Mouse (Mus musculus): ENCODE results near the gene Skap1.

The Skap1 gene

DNA sequence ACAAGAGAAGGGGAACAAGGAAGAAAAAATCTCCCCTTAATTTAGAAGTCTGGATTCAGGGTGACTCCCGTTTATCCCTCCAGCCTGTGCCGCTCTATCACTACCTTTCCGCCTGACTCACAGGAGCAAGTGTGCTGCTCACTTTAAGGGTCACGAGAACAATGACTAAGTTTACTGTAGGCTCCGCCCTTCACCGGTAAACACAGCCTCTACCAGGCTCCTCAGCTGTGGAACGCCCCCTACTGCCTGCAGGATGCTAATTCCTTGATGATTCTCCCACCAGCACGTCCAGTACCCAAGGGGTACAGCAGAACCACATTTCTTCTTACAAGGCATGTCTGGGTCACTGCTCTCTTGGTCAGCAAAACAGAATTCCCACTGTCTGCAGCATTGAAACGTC, 158.4 kb downstream of the Skap1 start:
- DNase-seq (ENCODE audit: low read depth, low spot score): peak; percentile 32

DNA sequence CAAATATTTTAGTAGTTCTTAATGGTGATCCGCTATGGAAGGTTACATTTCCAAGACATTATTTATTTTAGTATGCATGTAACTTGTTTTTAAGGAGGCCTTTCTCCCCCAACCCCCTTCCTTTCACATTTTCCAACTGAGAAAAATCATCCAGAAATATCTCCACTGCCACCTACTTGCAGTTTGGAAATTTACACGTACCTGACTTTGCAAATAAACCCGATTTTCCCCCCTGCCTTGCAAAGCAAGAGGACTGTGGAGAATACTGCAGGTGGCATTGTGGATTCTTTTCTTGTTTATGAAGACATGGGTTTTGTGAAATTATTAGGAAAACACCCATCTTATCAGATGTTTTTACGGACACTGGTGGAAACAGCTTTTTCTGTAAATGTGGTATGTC, 160.0 kb downstream of the Skap1 start:
- no peak for DNase-seq (ENCODE audit: low read depth, low spot score)

DNA sequence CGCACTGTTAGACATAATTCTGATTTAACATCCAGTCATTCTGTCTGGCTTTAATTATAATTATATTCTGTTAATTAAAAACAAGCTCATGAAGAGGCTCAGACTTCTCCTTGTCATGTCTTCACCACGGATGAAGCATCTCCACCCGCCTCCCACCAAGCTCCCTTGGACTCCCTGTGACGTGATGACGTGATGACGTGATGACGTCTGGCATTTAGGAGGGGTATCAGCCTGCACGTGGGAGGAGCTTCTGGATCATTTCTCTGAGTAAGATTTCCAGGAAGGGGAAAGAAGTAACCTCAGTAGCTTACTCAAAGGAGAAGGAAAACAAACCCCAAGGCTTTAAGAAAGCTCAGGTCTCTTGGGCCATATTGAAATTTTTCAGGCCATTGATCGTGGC, 165.4 kb downstream of the Skap1 start:
- no peak for DNase-seq (ENCODE audit: low read depth, low spot score)

DNA sequence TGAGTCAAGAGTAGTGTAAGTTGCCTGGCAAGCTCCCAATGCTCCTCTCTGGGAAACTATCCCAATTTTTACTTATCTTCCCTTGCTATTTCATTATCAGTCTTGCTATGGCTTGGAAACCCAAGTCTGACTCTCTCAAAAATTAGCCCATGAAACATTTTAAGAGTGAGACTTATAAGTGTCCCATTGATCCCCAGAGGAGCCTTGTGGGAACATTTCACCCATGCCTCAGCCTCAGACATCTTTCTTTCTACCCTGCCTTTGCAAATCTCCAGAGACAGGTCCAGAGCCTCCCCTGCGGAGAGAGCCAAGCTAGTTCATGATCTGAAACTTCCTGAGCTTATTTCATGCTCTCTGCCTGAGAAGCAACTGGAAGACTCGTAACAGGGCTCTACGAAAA, 167.1 kb downstream of the Skap1 start:
- no peak for DNase-seq (ENCODE audit: low read depth, low spot score)

DNA sequence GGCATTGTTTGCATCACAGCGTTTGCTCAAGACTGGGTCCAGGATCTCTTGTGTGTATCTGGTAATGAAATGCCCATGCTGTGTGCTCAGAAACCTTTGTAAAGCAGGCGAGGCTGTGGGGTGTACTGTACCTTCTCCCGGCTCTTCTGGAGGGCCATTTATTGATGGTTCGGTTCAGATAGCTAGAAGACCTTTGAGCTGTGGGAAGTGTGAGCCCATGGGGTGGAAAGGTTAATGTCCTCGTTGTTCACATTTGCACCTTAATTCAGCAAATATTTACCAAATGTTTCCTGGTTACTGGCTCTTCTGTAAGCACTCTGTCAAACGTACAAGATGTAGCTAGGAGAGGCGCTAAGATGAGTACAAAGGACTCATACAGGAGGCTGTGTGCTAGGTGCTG, 173.5 kb downstream of the Skap1 start:
- no peak for DNase-seq (ENCODE audit: low read depth, low spot score)

DNA sequence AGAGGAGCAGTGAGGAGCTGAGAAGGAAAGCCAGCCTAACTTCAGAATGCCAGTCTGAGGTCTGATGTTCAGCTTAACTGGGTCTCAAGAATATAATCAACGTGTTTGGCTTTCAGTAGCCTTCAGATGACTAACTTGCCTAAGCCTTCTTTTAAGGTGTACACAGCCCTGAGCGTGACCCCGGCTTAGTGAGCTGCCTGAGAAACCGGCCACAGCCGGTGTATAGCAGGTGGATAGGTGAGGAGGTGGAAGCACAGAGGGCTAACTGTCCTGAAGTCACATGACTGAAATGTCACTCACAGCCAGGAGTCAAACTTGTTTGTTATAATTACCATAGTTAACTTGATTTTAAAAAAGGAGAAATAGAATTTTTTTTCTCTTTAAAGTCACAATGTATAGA, 175.4 kb downstream of the Skap1 start:
- no peak for DNase-seq (ENCODE audit: low read depth, low spot score)

DNA sequence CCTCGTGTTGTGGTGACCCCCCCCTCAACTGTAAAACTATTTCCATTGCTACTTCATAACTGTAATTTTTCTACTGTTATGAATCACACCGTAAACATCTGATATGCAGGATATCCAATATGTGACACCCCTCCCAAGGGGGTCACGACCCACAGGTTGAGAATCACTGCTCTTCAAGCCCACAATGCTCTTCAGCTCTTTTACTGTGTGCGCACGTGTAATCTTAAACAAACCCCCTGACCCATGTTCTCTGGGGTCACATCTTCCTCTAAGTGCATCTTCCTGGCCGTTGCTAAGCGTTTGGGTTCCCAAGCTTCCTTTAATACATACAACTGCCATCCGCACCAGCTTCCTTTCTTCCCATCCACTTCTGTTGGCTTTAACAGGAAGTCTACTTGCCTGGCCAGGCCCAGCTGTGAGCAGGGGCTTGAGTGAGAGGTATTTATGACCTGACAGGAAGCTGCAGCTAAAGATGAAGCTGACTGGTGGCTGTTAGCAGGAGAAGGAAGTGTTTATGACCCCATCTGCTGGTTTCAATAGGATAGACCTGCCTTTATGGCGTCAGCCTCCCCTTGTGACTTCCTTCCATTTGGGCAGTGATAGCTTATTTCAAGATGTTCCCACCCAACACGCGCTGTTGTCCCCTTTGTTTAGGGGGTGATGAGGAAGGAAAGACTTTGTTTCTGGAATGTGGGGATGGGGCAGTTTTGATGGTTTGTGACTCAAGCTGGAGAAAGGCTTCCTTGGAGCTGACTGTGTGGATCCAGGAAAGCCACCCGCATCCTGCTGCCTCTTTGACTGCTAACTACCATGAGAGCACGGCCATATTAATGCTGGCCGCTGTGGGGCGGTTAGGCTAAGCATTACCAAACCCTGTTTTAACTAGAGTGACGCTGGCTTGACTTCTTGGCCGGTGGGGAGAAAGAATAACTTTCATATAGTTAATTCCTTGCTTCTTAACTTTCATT, 178.1 kb downstream of the Skap1 start:
- DNase-seq (ENCODE audit: low read depth, low spot score): no peak

DNA sequence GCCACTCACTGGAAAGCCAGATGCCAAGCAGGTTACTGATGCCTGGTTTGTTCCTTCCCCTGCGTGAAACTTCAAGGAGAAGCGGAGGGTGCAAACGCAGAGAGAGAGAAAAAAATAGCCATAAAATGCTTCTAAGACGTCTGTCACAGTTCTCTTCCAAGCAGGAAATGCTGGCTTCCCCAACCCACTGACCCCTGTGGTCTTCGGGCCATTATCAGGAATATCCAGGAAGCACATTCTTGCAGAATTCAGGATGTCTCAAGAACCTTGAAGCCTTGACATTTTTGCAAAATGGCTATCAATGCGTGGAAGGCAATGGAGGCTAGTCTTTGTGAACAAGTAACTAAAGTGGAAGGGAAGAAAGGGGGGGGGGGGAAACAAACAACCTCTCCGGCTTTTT, 180.6 kb downstream of the Skap1 start:
- DNase-seq (ENCODE audit: low read depth, low spot score): no peak

DNA sequence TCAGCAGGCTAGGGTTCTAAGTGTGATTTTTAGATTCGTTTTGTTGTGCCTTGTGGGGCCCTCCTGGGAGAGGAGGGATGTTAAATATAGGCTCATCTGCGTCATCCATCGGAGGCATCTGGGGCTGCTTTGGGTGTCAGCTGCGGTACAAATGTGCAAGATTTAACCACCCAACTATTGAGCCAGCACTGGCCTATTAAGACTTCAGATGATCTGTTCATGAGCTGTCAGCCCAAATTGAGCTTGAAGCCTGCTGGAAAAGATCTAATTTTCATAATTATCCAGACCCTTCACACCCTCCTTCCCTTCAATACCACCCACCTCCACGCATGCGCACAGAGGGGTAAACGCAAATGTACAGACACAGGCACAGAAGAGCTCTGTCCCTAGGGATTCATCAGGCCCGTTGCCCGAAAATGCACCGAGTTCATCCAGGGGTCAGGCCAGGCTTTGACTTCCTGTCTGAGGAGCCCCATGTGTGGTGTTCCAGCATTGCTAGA, 181.2 kb downstream of the Skap1 start:
- DNase-seq (ENCODE audit: low read depth, low spot score): no peak

DNA sequence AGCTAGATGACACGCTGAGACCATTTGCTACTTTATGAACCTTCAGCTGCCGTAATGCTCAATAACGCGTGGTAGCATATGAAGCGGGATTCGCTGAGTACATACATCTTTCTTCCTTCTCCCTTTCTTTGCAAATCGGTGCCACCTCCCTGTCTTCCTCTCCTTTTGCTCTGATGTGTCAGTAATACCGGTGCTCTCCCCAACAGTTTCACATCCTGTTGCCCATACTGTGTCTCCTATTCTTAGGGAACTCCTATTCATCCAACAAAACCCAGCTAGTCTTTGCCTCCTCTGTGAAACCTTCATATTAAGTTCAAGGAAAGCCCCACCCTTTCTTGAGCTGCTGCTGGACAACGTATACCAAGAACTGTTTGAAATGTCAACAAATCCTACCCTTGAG, 187.5 kb downstream of the Skap1 start:
- no peak for DNase-seq (ENCODE audit: low read depth, low spot score)

DNA sequence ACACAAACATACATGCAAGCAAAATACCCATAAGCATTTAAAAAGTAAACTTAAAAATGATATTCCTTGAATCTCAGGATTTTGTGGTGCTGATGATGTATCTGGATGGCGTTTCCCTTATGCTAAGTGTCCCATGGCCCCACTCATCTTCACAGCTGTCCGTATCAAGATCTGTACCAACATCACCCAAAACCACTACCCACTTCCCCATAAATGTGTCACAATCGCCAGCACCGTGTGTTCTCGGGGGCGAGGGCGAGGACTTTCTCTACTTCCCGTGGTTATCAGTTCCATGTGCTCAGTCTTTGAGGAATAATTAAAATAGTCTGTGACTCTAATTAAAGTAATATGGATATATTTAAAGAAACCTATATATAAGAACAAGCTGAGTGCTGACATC, 189.5 kb downstream of the Skap1 start:
- no peak for DNase-seq (ENCODE audit: low read depth, low spot score)

DNA sequence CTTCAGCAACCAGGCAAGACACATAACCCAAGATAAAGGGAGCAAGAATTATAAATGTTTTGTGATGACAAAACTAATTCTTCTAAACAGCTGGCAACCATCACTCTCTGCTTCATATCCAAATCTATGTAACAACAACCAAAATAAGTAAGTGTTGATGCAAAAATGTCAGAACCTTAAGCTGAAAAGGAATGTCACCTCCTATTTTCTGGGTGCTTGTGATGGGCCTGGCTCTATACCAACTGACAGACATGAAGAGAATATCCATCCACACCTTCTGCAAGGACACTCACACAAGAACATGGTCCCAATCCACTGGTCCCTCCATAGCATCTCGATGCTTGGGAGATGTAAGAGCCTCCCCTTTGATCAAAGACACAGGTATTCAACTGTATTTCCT, 194.0 kb downstream of the Skap1 start:
- no peak for DNase-seq (ENCODE audit: low read depth, low spot score)

DNA sequence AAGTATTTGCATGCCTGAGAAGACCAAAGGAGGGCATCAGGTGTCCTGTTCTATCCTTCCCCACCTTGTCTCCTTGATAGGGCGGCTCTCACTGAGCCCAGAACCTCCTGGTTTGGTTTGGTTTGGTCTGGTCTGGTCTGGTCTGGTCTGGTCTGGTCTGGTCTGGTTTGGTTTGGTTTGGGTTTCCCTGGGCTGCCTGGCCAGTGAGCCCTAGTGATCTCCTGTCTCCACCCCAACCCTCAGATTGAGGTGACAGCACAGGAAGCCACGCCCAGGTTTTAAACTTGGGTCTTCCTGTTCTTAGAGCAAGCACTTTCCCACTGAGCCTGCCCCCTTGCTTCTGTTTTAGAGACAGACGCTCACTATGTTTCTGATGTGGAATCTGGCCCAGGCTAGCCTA, 202.5 kb downstream of the Skap1 start:
- DNase-seq (ENCODE audit: low read depth, low spot score): peak; percentile 76

DNA sequence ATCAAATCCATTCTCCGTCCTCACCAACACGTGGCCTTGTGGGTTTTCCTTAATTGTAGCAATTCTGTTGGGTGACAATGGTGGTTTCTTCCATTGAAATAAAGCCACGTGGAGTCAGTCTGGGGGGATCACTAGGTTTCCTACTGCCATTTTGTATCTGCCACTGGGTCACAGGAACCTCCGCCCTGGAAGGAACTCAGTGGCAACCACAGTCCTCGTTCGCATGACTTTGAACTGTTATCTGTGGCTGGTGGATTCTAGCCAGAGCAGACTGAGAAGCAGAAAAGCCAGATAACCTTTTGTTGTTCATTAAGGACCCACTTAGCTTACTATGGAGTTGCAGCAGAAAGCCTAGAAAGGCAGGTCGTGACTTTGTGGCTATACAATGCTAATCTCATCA, 204.0 kb downstream of the Skap1 start:
- peak; percentile 20 for DNase-seq (ENCODE audit: low read depth, low spot score)

DNA sequence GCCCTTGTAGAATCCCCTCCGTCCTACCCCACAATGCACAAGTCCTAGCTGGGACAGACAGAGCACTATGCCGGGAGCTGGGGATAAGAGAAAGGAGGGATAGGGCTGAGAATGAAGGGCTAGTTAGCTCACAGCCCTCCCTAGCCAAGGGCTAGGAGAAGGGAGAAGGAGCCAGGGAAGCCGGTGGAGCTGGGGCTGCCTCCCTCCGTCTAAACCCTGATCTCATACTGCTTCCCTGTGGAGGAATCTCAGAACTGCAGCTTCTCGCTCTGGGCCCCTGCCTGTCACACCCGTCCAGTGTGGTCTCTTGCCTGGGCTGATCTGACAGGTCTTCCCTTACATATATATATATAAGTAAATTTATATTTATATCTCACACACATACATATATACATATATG, 209.4 kb downstream of the Skap1 start:
- DNase-seq (ENCODE audit: low read depth, low spot score): no peak

DNA sequence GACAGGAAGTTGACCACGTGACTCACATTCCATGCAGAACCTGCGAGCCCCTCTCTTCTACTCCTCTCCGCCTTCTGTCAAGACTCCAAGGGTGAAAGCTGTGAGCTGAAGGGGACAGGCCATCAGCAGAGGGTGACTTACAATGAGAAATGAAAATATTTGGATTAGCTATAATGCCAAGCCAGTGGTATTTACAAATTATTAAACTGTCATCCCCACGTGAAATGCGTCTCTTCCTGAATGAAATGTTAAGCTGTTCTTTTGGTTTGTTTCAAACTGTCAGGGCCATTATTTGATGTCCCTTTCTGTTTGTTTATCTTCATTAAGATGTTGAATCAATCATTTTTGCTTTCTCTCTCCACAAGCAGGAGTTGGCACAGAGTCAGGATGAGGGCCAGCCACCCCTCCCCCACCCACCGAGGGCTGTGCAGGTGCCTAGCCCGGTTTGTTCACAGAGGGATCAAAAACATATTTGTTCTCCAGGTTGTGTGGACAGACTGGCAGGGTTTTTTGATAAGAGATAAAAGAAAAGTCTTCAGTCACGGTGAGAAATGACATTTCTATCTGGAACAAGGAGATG, 210.5 kb downstream of the Skap1 start:
- no peak for DNase-seq (ENCODE audit: low read depth, low spot score)

DNA sequence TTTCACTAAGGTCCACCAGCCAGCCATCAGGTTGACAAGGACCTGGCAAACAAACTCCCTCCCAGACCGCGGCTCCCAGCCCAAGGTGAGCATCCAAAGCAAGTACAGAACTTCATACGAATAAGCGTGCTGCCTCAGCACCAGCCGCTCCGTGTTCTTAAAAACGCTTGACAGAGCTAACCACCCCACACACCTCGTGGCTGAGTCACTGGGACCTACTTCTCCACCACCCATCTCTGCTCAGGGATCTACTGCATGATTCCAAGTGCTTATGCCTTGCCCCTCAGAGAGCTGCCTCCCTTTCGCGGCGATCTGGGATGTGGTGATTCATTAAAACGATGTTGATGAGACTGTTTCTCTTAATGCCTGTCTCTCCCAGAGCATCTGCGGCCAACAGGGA, 213.6 kb downstream of the Skap1 start:
- no peak for DNase-seq (ENCODE audit: low read depth, low spot score)

DNA sequence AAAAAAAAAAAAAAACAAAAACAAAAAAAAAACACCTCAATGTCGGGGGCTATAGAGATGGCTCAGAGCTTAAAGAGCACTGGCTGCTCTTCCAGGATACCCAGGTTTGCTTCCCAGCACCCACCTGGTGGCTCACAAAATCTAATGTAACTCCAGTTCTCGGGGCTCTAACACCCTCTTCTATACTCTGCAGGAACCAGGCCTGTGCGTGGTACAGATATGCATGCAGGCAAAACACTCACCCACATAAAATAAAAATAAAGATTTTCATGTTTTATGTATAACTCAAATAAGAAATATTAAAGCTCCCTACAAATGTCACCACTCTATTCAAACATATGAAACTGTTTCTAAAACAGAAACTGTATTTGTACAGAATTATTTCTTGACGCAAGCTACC, 214.6 kb downstream of the Skap1 start:
- DNase-seq (ENCODE audit: low read depth, low spot score): no peak

DNA sequence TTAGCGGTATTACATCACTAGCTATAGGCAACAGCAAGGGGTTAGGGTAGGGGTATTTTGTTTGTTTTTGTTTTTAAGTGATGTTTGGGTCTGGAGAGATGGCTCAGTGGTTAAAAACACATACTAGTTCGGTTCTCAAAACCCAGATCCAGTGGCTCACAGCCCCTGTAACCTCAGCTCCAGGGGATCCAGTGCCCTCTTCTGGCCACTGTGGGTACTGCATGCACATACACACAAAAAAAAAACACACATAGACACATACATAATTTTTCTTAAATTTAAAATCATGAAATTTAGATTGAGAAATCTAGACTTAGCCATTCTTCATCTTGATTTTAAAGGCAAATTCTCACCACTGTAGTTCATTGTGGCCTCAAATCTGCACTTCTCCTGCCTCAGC, 221.0 kb downstream of the Skap1 start:
- DNase-seq (ENCODE audit: low read depth, low spot score): peak; percentile 27

DNA sequence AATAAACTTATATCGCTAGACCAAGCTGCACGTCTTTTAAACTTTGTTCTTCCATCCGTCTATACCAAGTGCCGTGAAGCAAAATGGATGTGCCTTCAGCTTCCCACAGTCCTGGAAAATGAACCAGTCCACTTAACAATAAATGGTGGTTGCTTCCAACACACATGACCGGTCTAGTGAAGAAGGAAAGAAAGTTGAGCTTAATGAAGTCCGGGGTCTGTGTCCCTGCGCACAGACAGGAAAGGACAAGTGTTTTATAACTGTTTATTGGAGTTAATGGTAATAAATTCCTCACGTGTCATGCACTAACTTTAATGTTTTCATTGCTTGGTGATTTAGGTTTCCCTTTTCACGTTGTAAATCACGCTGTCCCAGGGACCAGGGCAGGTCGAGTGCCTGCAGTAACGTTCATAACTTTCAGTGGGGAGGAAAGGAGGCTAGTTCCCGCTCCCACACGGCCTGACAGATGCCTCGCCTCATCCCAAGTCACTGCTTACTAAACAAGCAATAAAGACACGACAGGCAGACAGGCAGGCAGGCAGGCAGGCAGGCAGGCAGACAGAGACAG, 222.4 kb downstream of the Skap1 start:
- no peak for DNase-seq (ENCODE audit: low read depth, low spot score)

DNA sequence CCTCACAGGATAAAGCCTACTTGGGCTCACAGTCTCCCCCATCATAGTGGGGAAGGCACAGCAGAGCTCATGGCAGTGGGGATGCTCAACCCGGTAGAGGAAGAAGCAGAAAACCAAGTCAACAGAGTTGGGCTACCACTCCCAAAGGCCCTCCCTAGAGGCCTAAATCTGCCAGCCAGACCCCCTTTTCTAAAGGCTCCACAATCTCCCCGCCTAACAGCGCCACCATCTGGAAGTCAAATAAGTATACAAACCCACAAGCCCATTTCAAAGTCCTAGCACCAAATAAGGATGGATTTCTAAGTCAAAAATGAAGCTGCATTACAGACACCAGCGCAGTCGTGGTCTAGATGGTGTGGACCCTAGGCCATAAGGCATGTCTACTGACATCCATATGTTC, 227.9 kb downstream of the Skap1 start:
- no peak for DNase-seq (ENCODE audit: low read depth, low spot score)

DNA sequence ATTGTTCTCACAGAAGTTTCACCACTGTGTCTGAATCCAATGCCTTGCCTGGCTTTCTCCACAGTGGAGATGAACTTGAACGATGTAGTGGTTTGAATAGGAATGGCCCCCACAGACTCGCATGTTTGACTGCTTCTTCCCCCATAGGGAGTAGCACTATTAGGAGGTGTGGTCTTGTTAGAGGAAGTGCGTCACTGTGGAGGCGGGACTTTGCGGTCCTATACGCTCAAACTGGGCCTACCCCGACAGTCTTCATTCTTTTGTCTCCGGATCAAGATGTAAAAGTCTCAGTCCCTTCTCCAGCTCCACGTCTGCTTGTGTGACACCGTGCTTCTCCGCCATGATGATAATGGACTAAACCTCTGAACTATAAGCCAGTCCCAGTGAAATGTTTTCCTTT, 229.0 kb downstream of the Skap1 start:
- DNase-seq (ENCODE audit: low read depth, low spot score): no peak

DNA sequence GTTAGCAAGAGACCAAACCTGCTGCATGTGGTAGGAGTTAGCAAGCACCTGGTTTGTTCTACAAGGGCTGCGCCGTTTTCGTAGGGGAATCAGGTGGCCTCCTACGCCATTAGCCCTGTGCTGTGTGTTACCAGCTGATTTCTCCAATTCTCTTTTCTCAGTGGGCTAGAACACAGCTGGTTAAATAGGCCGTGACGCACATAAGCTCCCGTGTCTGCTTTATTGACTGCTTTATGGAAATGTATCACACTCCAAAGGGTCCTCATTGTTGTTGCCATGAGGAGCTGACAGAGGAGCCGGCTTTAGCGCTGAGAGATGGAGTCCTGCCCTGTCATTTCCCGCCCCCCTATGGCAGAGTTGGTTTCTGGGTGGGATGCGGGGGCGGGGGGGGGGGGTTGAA, 230.4 kb downstream of the Skap1 start:
- no peak for DNase-seq (ENCODE audit: low read depth, low spot score)

All from CD4-positive helper T cell, adult 2 months (primary cell).